Mouse (Mus musculus) 3T3-L1 (cell line): ENCODE results near the gene Nudt8.

Experiments used
- DNase-seq: peaks from one replicate; pipeline ENCODE4 v3.0.0-alpha.2; 2015; ENCODE audit warnings: low read depth, low spot score

Nudt8 gene

DNA sequence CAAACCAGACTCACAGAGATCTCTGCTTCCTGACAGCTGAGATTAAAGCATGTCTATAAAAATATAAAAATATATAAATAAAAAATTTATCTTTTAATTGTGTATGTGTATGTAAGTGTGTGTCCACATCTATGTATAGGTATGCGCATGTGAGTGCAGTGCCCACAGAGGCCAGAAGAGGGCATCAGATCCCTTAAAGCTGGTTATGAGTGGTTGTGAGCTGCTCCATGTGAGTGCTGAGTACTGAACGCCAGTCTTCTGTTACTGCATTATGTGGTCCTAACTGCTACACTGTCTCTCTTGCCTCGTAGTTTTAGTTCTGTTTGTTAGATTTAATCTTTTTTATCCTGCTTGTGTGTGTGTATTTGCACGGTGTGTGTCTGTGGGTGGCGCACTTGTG, 50.6 kb downstream of the Nudt8 start:
- no peak for DNase-seq
